Mouse (Mus musculus): ENCODE measurements around the gene Neb.

Neb gene

GRCm38 (mm10) chr2:52378448-52378804, at the start of gene Neb:
Gene Neb (minus strand): TSS chr2:52378474.
- DNase-seq (ENCODE audit: inconsistent age in 2 of 2, low spot score in 1 of 2), result no peak

- no peak for DNase-seq (ENCODE audit: inconsistent age in 2 of 2, low spot score in 1 of 2)
Observed at GRCm38 (mm10) chr2:52427383-52427782, 49.1 kb upstream of the Neb start.

- DNase-seq (ENCODE audit: inconsistent age in 2 of 2, low spot score in 1 of 2), result no peak
Observed at GRCm38 (mm10) chr2:52426041-52426440, 47.8 kb upstream of the Neb start.

GRCm38 (mm10) chr2:52425523-52425795, 47.2 kb upstream of the Neb start:
- no peak for DNase-seq (ENCODE audit: inconsistent age in 2 of 2, low spot score in 1 of 2)

GRCm38 (mm10) chr2:52424747-52425522, 46.7 kb upstream of the Neb start, which contains the start of gene Arl5a:
Gene Arl5a (minus strand): TSS chr2:52424901.
- peak; percentile 95 to 99 for DNase-seq (ENCODE audit: inconsistent age in 2 of 2, low spot score in 1 of 2)

GRCm38 (mm10) chr2:52424248-52424728, 46.0 kb upstream of the Neb start:
- no peak for DNase-seq (ENCODE audit: inconsistent age in 2 of 2, low spot score in 1 of 2)

- peak in 1 of 2 experiments; percentile 74 for DNase-seq (ENCODE audit: inconsistent age in 2 of 2, low spot score in 1 of 2)
Observed at GRCm38 (mm10) chr2:52423611-52424247, 45.5 kb upstream of the Neb start.

GRCm38 (mm10) chr2:52422871-52423610, 44.8 kb upstream of the Neb start:
- DNase-seq (ENCODE audit: inconsistent age in 2 of 2, low spot score in 1 of 2), result no peak

- DNase-seq (ENCODE audit: inconsistent age in 2 of 2, low spot score in 1 of 2), result no peak
Observed at GRCm38 (mm10) chr2:52421197-52421596, 42.9 kb upstream of the Neb start.

GRCm38 (mm10) chr2:52420001-52420710, 41.9 kb upstream of the Neb start:
- DNase-seq (ENCODE audit: inconsistent age in 2 of 2, low spot score in 1 of 2), result peak in 1 of 2 experiments; percentile 66

GRCm38 (mm10) chr2:52419295-52419694, 41.0 kb upstream of the Neb start:
- no peak for DNase-seq (ENCODE audit: inconsistent age in 2 of 2, low spot score in 1 of 2)

GRCm38 (mm10) chr2:52412524-52413037, 34.3 kb upstream of the Neb start:
- no peak for DNase-seq (ENCODE audit: inconsistent age in 2 of 2, low spot score in 1 of 2)

- DNase-seq (ENCODE audit: inconsistent age in 2 of 2, low spot score in 1 of 2), result peak in 1 of 2 experiments; percentile 64
Observed at GRCm38 (mm10) chr2:52406480-52406879, 28.2 kb upstream of the Neb start.

GRCm38 (mm10) chr2:52405238-52405637, 27.0 kb upstream of the Neb start:
- no peak for DNase-seq (ENCODE audit: inconsistent age in 2 of 2, low spot score in 1 of 2)

- no peak for DNase-seq (ENCODE audit: inconsistent age in 2 of 2, low spot score in 1 of 2)
Observed at GRCm38 (mm10) chr2:52394529-52394928, 16.3 kb upstream of the Neb start.

- no peak for DNase-seq (ENCODE audit: inconsistent age in 2 of 2, low spot score in 1 of 2)
Observed at GRCm38 (mm10) chr2:52390415-52390975, 12.2 kb upstream of the Neb start.

GRCm38 (mm10) chr2:52389975-52390374, 11.7 kb upstream of the Neb start:
- no peak for DNase-seq (ENCODE audit: inconsistent age in 2 of 2, low spot score in 1 of 2)

- no peak for DNase-seq (ENCODE audit: inconsistent age in 2 of 2, low spot score in 1 of 2)
Observed at GRCm38 (mm10) chr2:52386451-52386850, 8.2 kb upstream of the Neb start.

GRCm38 (mm10) chr2:52386037-52386436, 7.8 kb upstream of the Neb start:
- DNase-seq (ENCODE audit: inconsistent age in 2 of 2, low spot score in 1 of 2), result peak in 1 of 2 experiments; percentile 53

- no peak for DNase-seq (ENCODE audit: inconsistent age in 2 of 2, low spot score in 1 of 2)
Observed at GRCm38 (mm10) chr2:52378848-52379261, 581 bp upstream of the Neb start.

All from adrenal gland, adult (tissue).